In genomic region chr1:35726596-35726995, GRCm38 (mm10) we compare ENCODE assay signal across 9 mouse cellular contexts.
DNase-seq lines count a peak whose midpoint lies in the region; ATAC-seq and TF ChIP-seq lines count a peak whose summit lies in the region.
"Had no signal": no experiment of that assay in that cellular context is flagged by ENCODE, and none has a peak within 500 bp of the region (broad histone marks: within the 10 kb centered on the region; RNA-seq: fewer than 3 reads in every experiment).

No protein-coding gene starts in this region.

- no peak overlapping the region for H3K4me2 ChIP-seq in forebrain, embryonic 16.5 days (ENCODE audit: low read length)
- H3K4me2 ChIP-seq: limb, embryonic 12.5 days had no signal

- no peak overlapping the region for H3K4me3 ChIP-seq in forebrain, embryonic 10.5 days
- no peak overlapping the region for H3K4me3 ChIP-seq in forebrain, embryonic 16.5 days (replicated peaks; ENCODE audit: low read length)
- H3K4me3 ChIP-seq in gastrocnemius, adult 2 months: no peak overlapping the region
- H3K4me3 ChIP-seq in layer of hippocampus, adult 2 months: no peak overlapping the region
- H3K4me3 ChIP-seq: limb, embryonic 12.5 days had no signal

- H3K36me3 ChIP-seq in forebrain, embryonic 10.5 days (replicated peaks): no peaks in the 10 kb centered on the region
- H3K36me3 ChIP-seq in forebrain, embryonic 16.5 days (ENCODE audit: control insufficient read depth, insufficient read depth): no peaks in the 10 kb centered on the region
- H3K36me3 ChIP-seq: limb, embryonic 12.5 days had no signal

- WGBS in forebrain, embryonic 10.5 days: 64% methylated on average over 1 of the region's 1 CpGs
- 29% methylated on average over 1 of the region's 1 CpGs for whole genome bisulfite sequencing in forebrain, embryonic 16.5 days

- no peak for ATAC-seq in forebrain, embryonic 16.5 days
- peak; percentile 43 for ATAC-seq in CD4-positive, CD25-positive, alpha-beta regulatory T cell, adult 4 months

- peak; percentile 66 for TF ChIP-seq CTCF in gastrocnemius, adult 2 months (IDR thresholded peaks at IDR 0.05)
- peak; percentile 75 for TF ChIP-seq CTCF in layer of hippocampus, adult 2 months (conservative IDR thresholded peaks at IDR 0.05)

- intact Hi-C loops in gastrocnemius, adult 2 months (cut with DNase I): loop anchor here (1.0 to 5.0 kb wide), 2 partner anchors 120 to 406 kb away; no protein-coding TSS in a partner anchor

- H3K4me1 ChIP-seq in forebrain, embryonic 10.5 days: 0 out of 2 replicates have a peak, but pooled peaks cover 5% of the 10 kb centered on the region
- H3K4me1 ChIP-seq in forebrain, embryonic 16.5 days (replicated peaks; ENCODE audit: control insufficient read depth, insufficient read depth, low read length): 0 out of 2 replicates have a peak, but pooled peaks cover 2% of the 10 kb centered on the region
- H3K4me1 ChIP-seq: limb, embryonic 12.5 days had no signal

- H3K27ac ChIP-seq in forebrain, embryonic 10.5 days: no peak overlapping the region
- H3K27ac ChIP-seq in forebrain, embryonic 16.5 days (ENCODE audit: low read length): no peak overlapping the region
- no peak overlapping the region for H3K27ac ChIP-seq in gastrocnemius, adult 2 months
- H3K27ac ChIP-seq in layer of hippocampus, adult 2 months: no peak overlapping the region
- H3K27ac ChIP-seq: limb, embryonic 12.5 days had no signal

- H3K9ac ChIP-seq in forebrain, embryonic 16.5 days (replicated peaks; ENCODE audit: low read depth, low read length): no peak overlapping the region
- H3K9ac ChIP-seq: limb, embryonic 12.5 days had no signal

- H3K9me3 ChIP-seq in forebrain, embryonic 10.5 days: no peaks in the 10 kb centered on the region
- no peaks in the 10 kb centered on the region for H3K9me3 ChIP-seq in forebrain, embryonic 16.5 days (ENCODE audit: control insufficient read depth, low read length)
- H3K9me3 ChIP-seq: limb, embryonic 12.5 days had no signal

- no peaks in the 10 kb centered on the region for H3K27me3 ChIP-seq in forebrain, embryonic 10.5 days (ENCODE audit: poor library complexity, severe bottlenecking)
- no peaks in the 10 kb centered on the region for H3K27me3 ChIP-seq in forebrain, embryonic 16.5 days (replicated peaks; ENCODE audit: control insufficient read depth, insufficient read depth, low read length)
- H3K27me3 ChIP-seq: limb, embryonic 12.5 days had no signal

- peak; percentile 65 for DNase-seq in forebrain, embryonic 10.5 days (ENCODE audit: extremely low spot score, low spot score)
- peak; percentile 4 for DNase-seq in c-Kit-positive CD71-positive TER-119-positive erythroid progenitor cells, embryonic 14.5 days (ENCODE audit: low spot score)
- DNase-seq in gastrocnemius, adult 2 months: peak; percentile 69
- peak; percentile 26 to 79 for DNase-seq in layer of hippocampus, adult 2 months (ENCODE audit: low spot score in 2 of 2)
- peak; percentile 60 for DNase-seq in lung, postnatal 14 days
- DNase-seq in spleen, postnatal 4 days (ENCODE audit: low spot score in 2 of 2): peak; percentile 43 to 79

Comparison
In these comparisons a context has a peak if more than half of its experiments do, and no peak if none do; other contexts are left out.
1. DNase-seq: peak in every context shown above with its lines; median percentile 69 in gastrocnemius, adult 2 months; 65 in forebrain, embryonic 10.5 days; 61 in spleen, postnatal 4 days; 60 in lung, postnatal 14 days; 52 in layer of hippocampus, adult 2 months; 4 in c-Kit-positive CD71-positive TER-119-positive erythroid progenitor cells, embryonic 14.5 days.